Mouse (Mus musculus): ENCODE measurements around the gene Myh14.

- no peak for TF ChIP-seq CTCF (IDR thresholded peaks at IDR 0.05; ENCODE audit: control insufficient read depth, insufficient read depth, insufficient read length)
- no peak for TF ChIP-seq MYOD1 (IDR thresholded peaks at IDR 0.05; ENCODE audit: control insufficient read depth, insufficient read length, low read depth)
- no peak for TF ChIP-seq MAX (IDR thresholded peaks at IDR 0.05)
- no peak for TF ChIP-seq MYOG (IDR thresholded peaks at IDR 0.05; ENCODE audit: control insufficient read depth, extremely low read depth, insufficient read length)
- no peak for TF ChIP-seq CEBPB (IDR thresholded peaks at IDR 0.05; ENCODE audit: low read depth)
These were observed 25.4 kb downstream of the Myh14 start for GRCm38 (mm10) chr7:44645256-44645655.

All from C2C12 (cell line).